Mouse (Mus musculus): ENCODE data around the gene Bahcc1. TPM values are rescaled to one million over a fixed set of nuclear protein-coding genes. Genes with fewer than 3 reads are reported as not detected.

Bahcc1 gene
- polyA plus RNA-seq, 1 experiment from 2014 or later: 8.2 TPM

DNA sequence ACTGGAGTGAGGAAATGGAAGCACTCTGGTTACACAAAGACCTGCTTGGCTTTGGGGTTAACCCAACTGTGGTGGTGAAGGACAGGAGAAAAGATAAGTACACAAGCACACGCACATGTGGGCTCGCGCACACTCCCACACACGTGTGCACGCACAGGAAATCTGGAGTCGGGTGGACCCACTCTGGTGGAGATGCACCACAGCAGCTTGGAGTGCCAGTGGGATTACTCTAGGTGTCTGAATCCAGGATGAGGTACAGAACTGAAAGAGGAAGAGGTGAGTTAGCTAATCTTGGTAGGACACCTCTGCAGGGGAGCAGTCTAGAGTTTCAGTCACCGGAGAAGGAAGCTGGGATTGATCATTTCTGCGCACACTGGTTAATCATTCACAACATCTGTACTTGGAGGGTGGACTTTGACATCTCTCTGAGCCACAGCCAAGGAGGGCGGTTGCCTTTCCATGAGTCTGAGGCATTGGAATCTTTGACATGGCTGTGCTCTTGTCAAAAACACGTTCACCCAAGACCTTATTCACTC is 107.3 kb downstream of the Bahcc1 start:
- no peak overlapping the region for H3K4me3 ChIP-seq (replicated peaks; ENCODE audit: low read depth, low read length)
- no peak overlapping the region for H3K4me2 ChIP-seq (ENCODE audit: low read length)
- no peak for TF ChIP-seq CTCF (IDR thresholded peaks at IDR 0.05; ENCODE audit: low read depth)
- peak; percentile 66 for DNase-seq (ENCODE audit: low spot score)
- H3K36me3 ChIP-seq (ENCODE audit: insufficient read depth, low read length): peaks cover 2% of the 10 kb centered on the region
- no peaks in the 10 kb centered on the region for H3K9me3 ChIP-seq (replicated peaks; ENCODE audit: low read length)
- H3K27me3 ChIP-seq (ENCODE audit: insufficient read depth, low read length): no peaks in the 10 kb centered on the region
- H3K9ac ChIP-seq (ENCODE audit: low read depth, low read length): no peak overlapping the region
- ATAC-seq (replicated peaks; ENCODE audit: low FRiP score, low read depth): peak; percentile 74
- 67% methylated on average over 10 of the region's 10 CpGs for WGBS
- no peaks in the 10 kb centered on the region for H3K4me1 ChIP-seq (replicated peaks; ENCODE audit: insufficient read depth, low read length)
- H3K27ac ChIP-seq: peak overlapping the region; percentile 70

GRCm38 (mm10) chr11:120341661-120342060 is 108.9 kb downstream of the Bahcc1 start:
- 96% methylated on average over 4 of the region's 4 CpGs for WGBS
- Histone ChIP-seq H3K4me1 (replicated peaks; ENCODE audit: insufficient read depth, low read length) (peaks cover 4% of the 10 kb centered on the region; the same call in 1 of the 2 replicates), H3K4me3 (replicated peaks; ENCODE audit: low read depth, low read length) (no peak overlapping the region), H3K9ac (ENCODE audit: low read depth, low read length) (no peak overlapping the region), H3K36me3 (ENCODE audit: insufficient read depth, low read length) (peaks cover 7% of the 10 kb centered on the region), H3K4me2 (ENCODE audit: low read length) (no peak overlapping the region), H3K27ac (no peak overlapping the region), H3K27me3 (ENCODE audit: insufficient read depth, low read length) (no peaks in the 10 kb centered on the region), H3K9me3 (replicated peaks; ENCODE audit: low read length) (no peaks in the 10 kb centered on the region)
- DNase-seq (ENCODE audit: low spot score) (no peak), ATAC-seq (replicated peaks; ENCODE audit: low FRiP score, low read depth) (no peak)
- no peak for TF ChIP-seq CTCF (IDR thresholded peaks at IDR 0.05; ENCODE audit: low read depth)

Small RNAs within 50 kb of the gene (microRNA-seq; reads per million reads assigned to microRNA genes)
- not detected for gene Gm47297

Other genes starting within 250 kb of the Bahcc1 start
- gene Aatk, start 185.8 kb upstream of the Bahcc1 start, polyA plus RNA-seq (2015; fragmentation: Nextera tagmentation; extraction: Ambion mirVana): 1.4 TPM in 2 replicates
- 14.3 and 15.5 TPM in 2 replicates for gene Cep131, start 146.1 kb upstream of the Bahcc1 start, polyA plus RNA-seq (2015; fragmentation: Nextera tagmentation; extraction: Ambion mirVana)
- 10.8 and 12.1 TPM in 2 replicates for gene Tepsin, start 134.2 kb upstream of the Bahcc1 start, polyA plus RNA-seq (2015; fragmentation: Nextera tagmentation; extraction: Ambion mirVana)
- 107 and 130 TPM in 2 replicates for gene Ndufaf8, start 134.0 kb upstream of the Bahcc1 start, polyA plus RNA-seq (2015; fragmentation: Nextera tagmentation; extraction: Ambion mirVana)
- gene Slc38a10, start 81.6 kb upstream of the Bahcc1 start, polyA plus RNA-seq (2015; fragmentation: Nextera tagmentation; extraction: Ambion mirVana): 94.0 and 105 TPM in 2 replicates
- 2,251 and 2,404 TPM in 2 replicates for gene Actg1, start 115.6 kb downstream of the Bahcc1 start, polyA plus RNA-seq (2015; fragmentation: Nextera tagmentation; extraction: Ambion mirVana)
- 1.3 and 1.5 TPM in 2 replicates for gene Fscn2, start 128.6 kb downstream of the Bahcc1 start, polyA plus RNA-seq (2015; fragmentation: Nextera tagmentation; extraction: Ambion mirVana)
- 21.9 and 26.6 TPM in 2 replicates for gene Faap100, start 145.8 kb downstream of the Bahcc1 start, polyA plus RNA-seq (2015; fragmentation: Nextera tagmentation; extraction: Ambion mirVana)
- gene Nploc4, start 204.8 kb downstream of the Bahcc1 start, polyA plus RNA-seq (2015; fragmentation: Nextera tagmentation; extraction: Ambion mirVana): 21.0 and 23.3 TPM in 2 replicates
- gene Tspan10, start 209.7 kb downstream of the Bahcc1 start, polyA plus RNA-seq (2015; fragmentation: Nextera tagmentation; extraction: Ambion mirVana): not detected in 2 replicates
- 0.17 and 0.36 TPM in 2 replicates for gene Pde6g, start 220.6 kb downstream of the Bahcc1 start, polyA plus RNA-seq (2015; fragmentation: Nextera tagmentation; extraction: Ambion mirVana)
- gene Oxld1, start 225.1 kb downstream of the Bahcc1 start, polyA plus RNA-seq (2015; fragmentation: Nextera tagmentation; extraction: Ambion mirVana): 24.3 and 30.3 TPM in 2 replicates
- gene Ccdc137, start 225.2 kb downstream of the Bahcc1 start, polyA plus RNA-seq (2015; fragmentation: Nextera tagmentation; extraction: Ambion mirVana): 26.3 and 29.5 TPM in 2 replicates
- gene Arl16, start 234.7 kb downstream of the Bahcc1 start, polyA plus RNA-seq (2015; fragmentation: Nextera tagmentation; extraction: Ambion mirVana): 32.7 and 35.1 TPM in 2 replicates

Data from kidney, postnatal 0 days (tissue).